Mouse (Mus musculus): ENCODE results near the gene 0610037L13Rik. TPM values are rescaled to one million over a fixed set of nuclear protein-coding genes. Genes with fewer than 3 reads are reported as not detected.

0610037L13Rik gene
- total and polyA plus RNA-seq, 3 experiments: 35.5 to 65.0 TPM; not detected in 1

DNA sequence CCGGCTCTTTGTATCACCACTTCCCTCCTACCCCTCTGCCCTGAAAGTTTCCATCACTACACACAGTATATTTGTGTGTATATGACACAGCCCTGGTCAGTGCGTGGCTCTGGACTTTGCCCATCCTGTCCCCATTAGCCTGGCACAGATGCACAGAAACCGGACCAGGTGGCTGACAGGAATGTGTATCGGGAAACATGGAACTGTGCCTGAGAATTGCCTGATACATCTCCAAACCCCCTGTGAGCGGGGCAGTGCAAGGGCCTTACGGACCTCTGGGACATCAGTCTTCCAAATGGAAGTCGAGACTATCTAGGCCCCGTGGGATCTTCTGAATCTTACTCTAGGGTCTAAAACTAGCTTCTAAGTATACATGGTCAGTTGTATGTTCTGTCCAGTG is 36.3 kb upstream of the 0610037L13Rik start:
- no peaks in the 10 kb centered on the region; a peak in 1 of 4 replicates for H3K36me3 ChIP-seq (ENCODE audit: control insufficient read depth in 1 of 2, insufficient read depth in 2 of 2, low read length in 2 of 2)
- H3K9ac ChIP-seq (ENCODE audit: control insufficient read depth, low read depth, low read length, poor library complexity, severe bottlenecking): no peak overlapping the region
- H3K4me3 ChIP-seq (ENCODE audit: control insufficient read depth in 1 of 2, insufficient read depth in 1 of 2, low read depth in 2 of 2, low read length in 2 of 2): no peak overlapping the region
- H3K27me3 ChIP-seq (ENCODE audit: control insufficient read depth in 1 of 2, insufficient read depth in 2 of 2, low read length in 2 of 2): no peaks in the 10 kb centered on the region
- no peaks in the 10 kb centered on the region for H3K4me1 ChIP-seq (ENCODE audit: control insufficient read depth in 1 of 2, insufficient read depth in 2 of 2, low read length in 2 of 2)
- H3K27ac ChIP-seq (ENCODE audit: control insufficient read depth, low read depth, low read length): no peak overlapping the region
- no peaks in the 10 kb centered on the region for H3K9me3 ChIP-seq (replicated peaks; ENCODE audit: insufficient read depth, low read length)
- TF ChIP-seq CHD1 (IDR thresholded peaks at IDR 0.05; ENCODE audit: low read depth, low read length) (no peak), ZMIZ1 (IDR thresholded peaks at IDR 0.05; ENCODE audit: low read depth, low read length) (no peak), MYB (IDR thresholded peaks at IDR 0.05; ENCODE audit: low read depth, low read length) (no peak), SMC3 (IDR thresholded peaks at IDR 0.05; ENCODE audit: low read depth, low read length) (no peak), NELFE (IDR thresholded peaks at IDR 0.05; ENCODE audit: low read depth, low read length) (no peak), RCOR1 (IDR thresholded peaks at IDR 0.05; ENCODE audit: low read depth, low read length) (no peak), JUND (IDR thresholded peaks at IDR 0.05; ENCODE audit: low read depth, low read length) (no peak), CTCF (IDR thresholded peaks at IDR 0.05 in 2 of 3, conservative IDR thresholded peaks at IDR 0.05 in 1 of 3; ENCODE audit: control insufficient read depth in 1 of 3, insufficient read depth in 1 of 3, low read depth in 2 of 3, low read length in 3 of 3, poor library complexity in 1 of 3, severe bottlenecking in 1 of 3) (no peak)
- DNase-seq (ENCODE audit: low read depth, low spot score): no peak
- H3K79me2 ChIP-seq (ENCODE audit: control insufficient read depth, insufficient read depth, low read length, poor library complexity): no peaks in the 10 kb centered on the region

DNA sequence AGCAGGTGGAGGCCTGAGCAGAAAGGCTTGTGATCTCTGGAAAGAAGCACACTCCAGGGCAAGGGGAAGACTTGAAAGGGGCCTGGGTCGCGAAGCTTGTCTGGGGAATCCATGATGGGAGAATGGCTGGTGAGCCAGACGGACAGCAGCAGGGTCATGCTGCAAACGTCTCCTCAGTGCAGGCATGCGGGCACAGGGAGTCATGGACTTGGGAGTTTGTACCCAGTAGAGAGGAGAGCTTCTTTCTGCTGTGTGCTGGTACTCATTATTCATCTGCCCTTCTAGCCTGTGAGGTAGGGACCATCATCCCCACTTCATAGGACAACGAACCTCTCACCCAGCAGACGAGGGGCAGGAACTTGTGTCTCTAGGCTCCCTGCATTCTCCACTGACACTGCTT is 35.8 kb upstream of the 0610037L13Rik start:
- TF ChIP-seq POLR2A (IDR thresholded peaks at IDR 0.05; ENCODE audit: control insufficient read depth in 1 of 2, insufficient read depth in 1 of 2, low read depth in 1 of 2, low read length in 2 of 2, poor library complexity in 1 of 2) (no peak), EP300 (IDR thresholded peaks at IDR 0.05; ENCODE audit: low read depth in 1 of 2, low read length in 2 of 2) (no peak), USF1 (IDR thresholded peaks at IDR 0.05; ENCODE audit: low read depth, low read length) (no peak), ELF1 (IDR thresholded peaks at IDR 0.05; ENCODE audit: low read depth, low read length) (no peak), MAZ (IDR thresholded peaks at IDR 0.05; ENCODE audit: low read depth, low read length) (no peak), GATA1 (IDR thresholded peaks at IDR 0.05; ENCODE audit: low read depth, low read length) (no peak), MYC (IDR thresholded peaks at IDR 0.05; ENCODE audit: low read depth, low read length) (no peak), ETS1 (IDR thresholded peaks at IDR 0.05; ENCODE audit: low read depth, low read length) (no peak), ZC3H11A (IDR thresholded peaks at IDR 0.05; ENCODE audit: low read depth, low read length) (no peak), NELFE (IDR thresholded peaks at IDR 0.05; ENCODE audit: low read depth, low read length) (no peak)
- no peak overlapping the region for H3K9ac ChIP-seq (ENCODE audit: control insufficient read depth, low read depth, low read length, poor library complexity, severe bottlenecking)
- H3K4me1 ChIP-seq (ENCODE audit: control insufficient read depth in 1 of 2, insufficient read depth in 2 of 2, low read length in 2 of 2): no peaks in the 10 kb centered on the region
- no peak overlapping the region for H3K4me3 ChIP-seq (ENCODE audit: control insufficient read depth in 1 of 2, insufficient read depth in 1 of 2, low read depth in 2 of 2, low read length in 2 of 2)
- H3K27me3 ChIP-seq (ENCODE audit: control insufficient read depth in 1 of 2, insufficient read depth in 2 of 2, low read length in 2 of 2): no peaks in the 10 kb centered on the region
- no peaks in the 10 kb centered on the region for H3K79me2 ChIP-seq (ENCODE audit: control insufficient read depth, insufficient read depth, low read length, poor library complexity)
- H3K9me3 ChIP-seq (replicated peaks; ENCODE audit: insufficient read depth, low read length): no peaks in the 10 kb centered on the region
- H3K36me3 ChIP-seq (ENCODE audit: control insufficient read depth in 1 of 2, insufficient read depth in 2 of 2, low read length in 2 of 2): no peaks in the 10 kb centered on the region; a peak in 2 of 4 replicates
- no peak overlapping the region for H3K27ac ChIP-seq (ENCODE audit: control insufficient read depth, low read depth, low read length)
- DNase-seq (ENCODE audit: low read depth, low spot score): no peak
